Mouse (Mus musculus) lung, postnatal 0 days (tissue): ENCODE measurements around the gene Cep57.
"Not testable (repeated sequence)": the region's sequence is repeated elsewhere in the genome, so short reads cannot be mapped to it uniquely, and the experiment has no call there.

Experiments used
- CTCF ChIP-seq: IDR thresholded peaks from 2 replicates; pipeline ENCODE4 v1.5.1; 2016; ENCODE audit warnings: antibody characterized with exemption, mild to moderate bottlenecking
- EP300 ChIP-seq: IDR thresholded peaks from 2 replicates; pipeline ENCODE4 v1.6.1; 2016; ENCODE audit warnings: antibody characterized with exemption, mild to moderate bottlenecking, control low read depth

GRCm38 (mm10) chr9:13790864-13791263 is 36.0 kb downstream of the Cep57 start:
- TF ChIP-seq CTCF, EP300: not testable (repeated sequence)
